Mouse (Mus musculus) mouse embryonic stem cell (cell line): ENCODE data around the gene Nxph4.

Experiments
- in situ Hi-C, 2 experiments: fragments of 300-500 bp; cut with MboI; formaldehyde crosslinking; loops; 1 replicate in 1 of 2; 3 replicates in 1 of 2; pipeline ENCODE4 v1.14.3; 2019 to 2020; ENCODE audit warnings: low sequenced_read_pairs in 2 of 2, low pct_unique_long_range_greater_than_20kb in 1 of 2, mixed read lengths in 1 of 2; ENCODE audit not compliant: unreplicated experiment in 1 of 2

Nxph4 gene

DNA sequence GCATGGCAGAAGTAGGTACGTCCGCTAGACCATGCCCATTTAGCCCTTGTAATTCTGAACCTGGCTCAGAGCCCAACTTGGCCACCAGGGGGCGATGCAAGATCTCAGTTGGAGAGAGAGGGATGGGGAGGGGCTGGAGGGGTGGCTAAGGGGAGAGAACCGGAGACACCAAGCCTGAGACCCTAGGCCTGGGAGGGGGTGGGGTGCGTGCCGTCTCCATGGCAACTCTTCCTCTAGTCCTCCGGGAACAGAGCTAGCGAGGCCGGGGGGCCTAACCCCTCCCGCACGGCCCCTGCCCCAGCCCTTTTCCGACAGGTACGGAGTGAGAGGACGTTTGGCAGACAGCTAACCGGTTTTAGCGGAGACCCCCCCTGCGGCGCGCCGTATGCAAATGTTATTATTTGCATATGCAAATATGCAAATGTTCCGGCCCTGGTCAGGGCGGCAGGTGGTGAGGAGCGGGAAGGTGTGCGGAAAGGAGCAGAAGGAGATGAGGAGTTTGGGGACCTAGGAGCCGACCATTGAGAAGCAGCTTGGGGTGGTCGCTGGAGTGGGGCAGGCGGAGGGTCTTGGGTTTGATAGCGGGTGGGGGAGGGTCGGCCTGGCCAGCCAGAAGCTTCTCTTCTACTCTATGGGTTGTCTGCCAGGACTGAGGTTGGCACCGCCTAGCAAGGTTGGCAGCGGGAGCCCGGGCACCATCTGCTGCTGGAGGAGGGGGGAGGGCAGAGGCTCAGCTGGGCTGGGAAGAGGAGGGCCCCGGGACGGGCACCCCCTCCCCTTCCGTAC, 25.1 kb downstream of the Nxph4 start:
- in situ Hi-C loops: loop anchor here (5.0 kb wide), 1 partner anchor 33 kb away; no protein-coding TSS in a partner anchor

DNA sequence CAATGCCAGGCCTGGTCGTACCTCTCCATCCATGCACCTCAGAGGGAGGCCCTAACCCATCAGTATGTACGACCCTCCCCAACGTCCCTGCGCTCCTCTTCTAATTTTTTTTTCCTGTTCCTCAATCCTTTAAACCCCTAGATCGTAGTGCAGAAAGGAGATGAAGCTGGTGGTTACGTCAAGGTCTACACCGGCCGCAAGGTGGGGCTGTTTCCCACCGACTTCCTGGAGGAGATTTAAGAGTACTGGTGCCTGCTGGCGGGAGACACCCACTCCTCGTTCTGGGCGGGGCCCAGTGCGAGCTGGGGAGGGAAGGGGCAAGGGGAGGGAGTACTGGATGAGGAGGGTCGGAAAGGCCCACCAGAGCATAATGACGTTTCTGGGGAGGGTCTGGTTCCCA, 26.1 kb downstream of the Nxph4 start:
- in situ Hi-C loops: loop anchor here (5.0 kb wide), 1 partner anchor 34 kb away; no protein-coding TSS in a partner anchor

DNA sequence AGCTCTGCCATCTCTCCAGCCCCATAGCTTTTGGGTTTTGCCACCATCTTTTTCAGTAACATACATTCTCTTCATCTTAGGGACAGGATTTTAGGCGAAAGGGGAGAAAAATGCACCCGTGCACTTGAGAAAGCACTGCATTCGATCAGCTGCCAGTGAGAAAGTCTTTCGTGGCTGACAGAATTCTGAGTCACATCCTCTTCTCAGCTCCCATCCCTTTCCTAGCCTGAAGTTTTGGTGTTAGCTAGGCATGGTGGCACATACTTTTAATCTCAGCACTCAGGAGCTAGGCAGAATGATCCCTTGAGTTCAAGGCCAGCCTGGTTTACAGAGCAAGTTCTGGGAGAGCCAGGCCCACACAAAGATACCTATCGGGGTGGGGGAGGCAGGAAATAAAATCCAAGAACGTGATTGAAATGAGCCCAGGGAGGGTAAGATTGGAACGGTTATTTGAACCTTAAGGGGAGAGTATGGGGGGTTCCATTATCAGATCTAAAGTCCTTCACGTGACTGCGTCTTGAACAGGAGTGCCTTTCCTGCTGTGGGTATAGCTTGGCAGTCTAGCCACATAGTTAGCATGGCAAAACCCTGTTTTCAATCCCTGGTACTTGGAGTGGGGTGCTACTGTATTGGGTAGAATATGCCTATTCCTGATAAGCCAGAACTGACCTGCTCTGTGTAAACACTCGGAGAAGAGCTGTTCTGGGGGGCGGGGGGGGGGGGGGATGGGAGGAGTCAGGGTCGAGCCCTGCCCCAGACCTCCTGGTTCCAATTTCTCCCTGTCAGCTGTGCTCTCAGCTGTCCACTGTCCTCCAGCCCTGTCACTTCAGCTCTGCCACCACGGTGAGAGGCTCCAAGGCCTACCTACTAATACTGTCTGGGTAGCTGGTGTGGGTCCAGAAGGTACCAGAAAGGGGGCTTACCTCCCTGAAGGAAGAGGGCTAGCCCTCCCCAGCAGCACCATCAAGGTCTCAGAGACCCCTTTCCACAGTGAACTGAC, 33.2 kb downstream of the Nxph4 start, which contains the start of gene Stac3:
Gene Stac3, plus strand, starts transcription at position 793 of the 1,000 bp plus-strand sequence.
- in situ Hi-C loops: no loop called here

DNA sequence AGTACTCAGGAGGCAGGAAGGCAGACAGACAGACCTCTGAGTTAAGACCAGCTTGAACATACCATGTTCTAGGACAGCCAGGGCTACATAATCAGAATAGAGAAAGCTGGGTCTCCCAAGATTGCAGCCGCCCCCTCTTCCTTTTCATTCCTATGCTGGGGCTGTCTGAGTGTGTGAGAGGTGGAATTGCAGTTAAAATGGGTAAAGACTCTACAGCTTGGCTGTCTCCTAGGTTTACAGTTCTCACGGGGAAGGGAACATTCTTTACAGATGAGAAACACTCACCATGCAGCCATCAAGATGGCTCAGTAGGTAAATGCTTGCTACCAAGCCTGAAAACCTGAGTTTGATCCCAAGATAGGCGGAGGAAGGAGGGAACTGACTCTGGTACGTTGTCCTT, 34.3 kb downstream of the Nxph4 start:
- in situ Hi-C loops: no loop called here

DNA sequence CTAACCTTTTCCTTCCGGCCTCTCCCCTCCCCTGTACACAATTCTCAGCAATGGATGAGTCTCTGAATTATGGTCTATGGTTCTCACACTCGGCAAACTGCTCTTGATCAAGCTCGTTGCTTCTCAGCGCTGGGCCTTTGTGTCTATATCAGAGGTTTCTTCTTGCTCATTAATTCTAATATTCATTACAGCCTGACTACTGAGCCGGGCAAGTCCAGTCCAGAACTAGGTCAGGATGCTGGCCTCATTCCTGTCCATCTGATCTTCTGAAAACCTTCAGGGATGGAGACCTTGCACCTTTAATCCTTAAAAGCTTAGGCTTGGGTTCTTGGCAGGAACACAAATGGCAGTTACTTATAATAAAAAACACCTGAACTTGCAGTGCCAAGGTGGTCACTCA, 34.8 kb downstream of the Nxph4 start:
- in situ Hi-C loops: no loop called here

DNA sequence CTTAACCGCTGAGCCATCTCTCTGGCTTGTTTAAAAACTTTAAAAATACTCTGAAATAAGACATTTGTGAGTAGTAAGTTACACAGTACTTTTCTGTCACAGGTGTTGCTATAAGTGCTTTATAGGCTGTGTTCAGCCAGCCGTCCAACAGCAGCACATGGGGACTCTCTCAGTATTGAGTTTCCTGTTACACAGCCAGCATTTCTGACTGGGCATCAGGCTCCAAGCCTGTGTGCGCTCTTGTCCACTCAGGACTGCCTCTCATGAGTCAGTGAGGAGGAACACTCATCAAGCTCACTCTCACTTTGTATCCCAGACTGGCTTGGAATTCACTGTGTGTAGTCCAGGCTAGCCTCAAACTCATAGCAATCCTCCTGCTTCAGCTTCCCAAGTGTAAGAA, 38.2 kb downstream of the Nxph4 start:
- in situ Hi-C loops: no loop called here

DNA sequence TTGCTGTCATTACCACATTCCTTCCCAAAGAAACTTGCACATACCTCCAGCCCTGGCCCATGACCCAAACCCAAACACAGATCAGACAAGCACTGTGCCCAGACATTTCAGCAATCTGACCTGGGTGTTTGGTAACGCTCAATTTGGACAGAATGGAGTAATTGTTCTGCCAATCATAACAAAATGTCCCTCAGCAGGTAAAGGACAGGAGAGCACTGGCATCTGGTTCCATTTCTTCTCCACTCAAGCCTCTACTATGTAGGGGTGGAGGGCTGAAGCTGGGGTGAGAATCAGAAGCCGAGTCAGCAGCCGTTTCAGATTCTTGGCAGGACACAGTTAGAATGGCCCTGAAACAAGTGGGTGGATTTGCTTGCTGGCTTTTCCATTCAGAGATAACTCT, 42.2 kb downstream of the Nxph4 start:
- in situ Hi-C loops: no loop called here

DNA sequence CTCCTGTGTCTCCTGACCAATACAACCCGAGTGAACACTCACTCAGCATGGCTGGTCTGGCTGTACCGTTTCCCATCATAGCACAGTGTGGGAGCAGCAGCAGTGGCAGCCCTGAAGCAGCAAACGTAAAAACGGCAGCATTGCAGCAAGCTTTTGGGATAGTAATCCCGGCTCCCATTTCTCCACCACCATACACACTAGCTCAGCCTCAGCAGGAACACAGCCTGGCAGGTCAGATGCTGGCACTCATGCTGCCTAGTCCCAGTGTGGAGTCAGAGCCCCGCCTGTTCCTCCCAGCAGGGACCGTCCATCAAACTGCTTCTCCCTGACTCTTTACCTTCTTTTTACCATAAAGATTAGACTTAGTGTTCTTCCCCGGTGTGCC, 43.2 kb downstream of the Nxph4 start:
- in situ Hi-C loops: no loop called here

DNA sequence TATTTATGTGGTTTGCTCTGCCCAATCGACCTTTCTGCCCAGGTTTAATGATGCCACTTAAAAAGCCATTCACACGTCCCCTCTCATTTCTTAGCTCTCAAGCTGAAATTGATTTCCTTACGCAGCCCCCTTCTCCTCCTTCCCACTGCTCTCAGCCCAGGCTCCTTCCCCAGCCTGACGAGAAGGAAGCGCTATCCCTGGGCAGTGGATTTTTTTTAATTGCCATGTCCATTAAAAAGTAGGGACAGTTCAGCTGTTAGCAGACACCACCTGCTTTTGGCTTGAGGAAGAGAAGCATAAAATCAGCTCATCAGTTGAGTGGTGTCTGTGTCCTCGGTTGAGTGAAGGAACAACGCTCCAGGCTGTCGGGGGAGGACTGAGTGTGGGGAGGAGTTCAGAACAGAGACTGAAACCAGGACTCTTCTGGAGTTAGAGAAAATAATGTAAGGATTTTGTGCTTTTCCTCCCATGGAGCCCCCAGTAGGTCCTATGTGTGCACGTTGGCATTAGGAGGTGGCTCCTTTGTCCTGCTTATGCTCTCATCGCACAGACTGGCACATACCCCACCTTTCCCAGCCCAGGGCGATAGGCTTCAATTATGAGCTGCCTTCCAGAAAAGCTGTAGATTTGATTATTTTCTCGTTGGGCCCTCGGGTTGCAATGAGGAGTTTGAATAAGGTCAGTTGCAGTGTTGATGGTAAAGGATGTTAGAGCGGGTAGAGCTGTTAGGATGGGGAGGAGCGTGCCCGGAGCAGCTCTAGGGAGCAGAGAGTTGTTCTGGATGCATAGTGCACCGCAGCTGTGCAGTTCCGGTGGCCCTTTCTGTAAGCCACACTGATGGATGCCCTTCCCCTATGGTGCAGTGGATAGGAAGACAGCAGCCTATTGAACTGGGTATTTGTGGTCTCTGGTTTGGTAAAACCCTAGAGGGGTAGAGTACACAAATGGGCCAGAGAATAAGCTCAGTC, 43.9 kb downstream of the Nxph4 start:
- in situ Hi-C loops: no loop called here

DNA sequence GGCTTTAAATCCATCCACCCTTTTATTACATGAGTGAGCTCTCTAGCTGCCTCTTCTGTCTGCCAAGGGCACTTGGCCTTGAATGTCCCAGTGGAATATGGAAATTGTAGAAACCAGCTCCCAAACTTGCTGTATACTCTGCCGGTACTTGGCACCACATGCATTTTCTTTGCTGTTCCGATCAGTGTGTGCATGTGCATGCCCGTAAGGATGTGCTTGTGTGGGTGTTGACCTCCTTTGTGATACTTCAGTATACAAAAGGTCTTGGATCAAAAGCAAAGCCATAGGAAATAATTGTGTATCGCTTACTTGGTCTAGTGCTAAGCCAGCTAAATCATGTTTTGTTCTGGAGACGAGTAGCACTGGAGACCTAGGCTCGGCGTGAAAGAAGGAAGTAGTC, 45.5 kb downstream of the Nxph4 start:
- in situ Hi-C loops: no loop called here

DNA sequence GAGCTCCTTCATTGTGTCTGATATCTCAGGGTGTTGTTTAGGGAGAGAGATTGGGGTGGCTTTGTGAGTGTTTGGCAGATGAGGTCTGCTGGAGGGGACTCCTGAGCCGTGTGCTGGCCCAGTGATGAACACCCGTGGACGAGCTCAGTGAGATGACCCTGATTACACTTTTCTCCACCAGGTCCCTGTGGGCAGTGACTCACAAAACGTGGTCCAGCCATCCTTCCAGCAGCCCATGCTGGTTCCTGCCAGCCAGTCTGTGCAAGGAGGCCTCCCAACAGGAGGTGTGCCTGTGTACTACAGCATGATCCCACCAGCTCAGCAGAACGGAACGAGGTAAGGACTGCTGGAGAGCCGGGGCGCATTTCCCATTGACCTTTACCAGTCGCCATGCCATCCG, 49.1 kb downstream of the Nxph4 start:
- in situ Hi-C loops: no loop called here

DNA sequence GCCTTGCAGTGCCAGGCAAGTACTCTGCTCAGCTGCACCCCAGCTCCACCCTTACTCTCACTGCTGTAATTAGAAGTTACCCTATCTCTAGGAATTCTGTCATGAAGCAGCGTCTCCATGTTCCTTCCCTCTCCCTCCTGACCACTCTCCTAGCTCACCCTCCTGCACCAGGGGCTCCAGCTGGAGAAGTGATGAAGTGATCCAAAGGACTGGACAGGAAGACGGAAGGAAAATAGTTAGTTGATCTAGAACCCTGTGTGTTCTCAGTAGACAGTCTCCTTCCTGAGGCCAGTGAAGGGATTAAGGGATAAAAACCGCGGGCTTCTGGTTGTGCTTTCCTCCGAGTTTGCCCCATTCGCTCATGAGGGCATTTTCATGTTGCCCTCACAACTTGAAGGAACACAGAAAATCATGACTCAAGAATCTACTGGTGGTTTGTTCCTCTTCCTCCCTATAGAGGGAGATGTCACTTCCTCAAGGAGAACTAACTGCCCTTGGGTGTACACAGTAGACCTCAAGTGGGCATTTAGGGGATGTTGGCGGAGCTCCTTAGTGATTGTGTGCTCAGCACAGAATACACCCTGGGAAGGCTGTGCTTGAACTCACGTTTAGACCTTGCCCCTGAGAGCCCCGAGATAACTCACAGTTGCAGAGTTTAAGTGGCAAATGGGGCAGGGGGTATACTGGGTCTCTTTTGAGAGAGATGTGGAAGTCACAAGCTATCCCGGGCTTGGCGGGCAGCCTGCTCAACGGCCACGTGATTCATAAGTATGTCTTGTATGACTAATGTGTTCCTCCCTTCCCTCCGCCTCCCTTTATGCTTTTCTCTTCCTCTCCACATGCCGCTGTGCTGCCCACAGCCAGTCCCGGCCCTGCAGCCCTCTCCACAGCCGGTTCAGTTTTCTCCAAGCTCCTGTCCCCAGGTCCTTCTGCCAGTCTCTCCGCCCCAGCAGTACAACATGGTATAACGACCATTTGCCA, 53.2 kb downstream of the Nxph4 start:
- in situ Hi-C loops: no loop called here

DNA sequence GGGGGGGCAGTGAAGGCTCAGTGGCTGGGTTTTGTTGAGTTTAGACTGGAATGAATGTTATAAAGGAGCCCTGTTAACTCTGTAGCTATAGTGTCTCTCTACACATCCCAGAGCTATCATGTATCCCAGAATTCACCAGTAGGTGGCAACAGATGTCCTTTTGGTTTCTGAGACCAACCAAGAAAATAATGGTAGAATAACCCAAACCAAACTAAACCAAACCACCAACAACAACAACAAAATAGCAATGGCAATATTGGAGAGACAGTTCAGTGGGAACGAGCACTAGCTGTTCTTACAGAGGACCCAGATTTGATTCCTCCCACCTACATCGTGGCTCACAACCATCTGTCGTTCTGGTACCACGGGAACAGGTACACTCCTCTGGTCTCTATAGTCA, 55.2 kb downstream of the Nxph4 start:
- in situ Hi-C loops: no loop called here

DNA sequence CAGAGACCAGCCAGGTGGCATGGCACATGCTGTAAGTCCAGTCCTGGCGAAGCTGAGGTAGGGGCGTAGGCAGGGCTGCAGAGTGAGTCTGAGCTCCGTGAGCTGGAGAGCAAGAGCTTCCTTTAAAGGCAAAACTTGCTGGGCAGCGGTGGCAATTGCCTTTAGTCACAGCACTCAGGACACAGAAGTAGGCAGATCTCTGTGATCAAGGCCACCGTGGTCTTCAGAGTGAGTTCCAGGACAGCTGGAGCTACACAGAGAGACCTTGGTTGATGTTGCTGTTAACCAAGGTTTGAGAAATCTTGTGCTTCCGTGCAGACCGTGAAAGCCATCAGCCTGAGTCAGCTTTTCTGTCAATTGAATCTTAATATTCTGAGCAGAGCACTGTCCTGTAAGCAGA, 57.1 kb downstream of the Nxph4 start:
- in situ Hi-C loops: no loop called here

DNA sequence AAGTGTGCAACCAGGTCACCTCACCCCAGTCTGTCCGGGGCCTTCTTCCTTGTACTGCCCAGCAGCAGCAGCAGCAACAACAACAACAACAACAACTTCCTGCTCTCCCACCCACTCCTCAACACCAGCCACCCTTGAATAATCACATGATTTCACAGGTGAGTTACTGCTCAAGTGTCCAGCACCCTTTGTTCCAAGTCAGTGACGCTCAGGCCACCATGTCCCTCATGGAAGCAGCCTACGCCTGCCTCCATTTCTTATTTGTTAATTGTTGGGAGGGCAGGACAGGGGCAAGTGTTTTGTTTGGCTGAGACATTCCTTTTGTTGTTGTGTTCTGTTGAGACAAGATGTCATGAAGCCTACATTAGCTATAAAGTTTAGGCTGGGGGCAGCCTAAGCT, 57.8 kb downstream of the Nxph4 start:
- in situ Hi-C loops: no loop called here
